Mouse (Mus musculus) ovary, adult 2 months (tissue): ENCODE data around the gene Scp2d1. TPM values are rescaled to one million over a fixed set of nuclear protein-coding genes. Genes with fewer than 3 reads are reported as not detected.

Experiments
- polyA plus RNA-seq: library from polyadenylated mRNA; depleted of rRNA; stranded (reverse); fragments of >200 nt; gene quantifications from 2 replicates; pipeline ENCODE4 v1.2.3, GENCODE M21; 2012; rRNA removed

The Scp2d1 gene
- not detected in 2 replicates for polyA plus RNA-seq

GRCm38 (mm10) chr2:144823356-144823755, at the start of gene Scp2d1:
Gene Scp2d1 (plus strand): TSS chr2:144823656.

Other genes with a start within 250 kb of the Scp2d1 start
- 1.8 and 2.9 TPM in 2 replicates for gene Smim26, start 229.6 kb upstream of the Scp2d1 start, polyA plus RNA-seq
- gene Dtd1, start 223.8 kb upstream of the Scp2d1 start, polyA plus RNA-seq = 12.9 and 13.9 TPM in 2 replicates